13 mouse cellular contexts compared by ENCODE assay signal in genomic region chr10:83836351-83836750, GRCm38 (mm10).
A peak's percentile ranks its signal among the peaks of the same experiment; 100 is the strongest.
DNase-seq lines count a peak whose midpoint lies in the region; ATAC-seq and TF ChIP-seq lines count a peak whose summit lies in the region.
"Had no signal": no experiment of that assay in that cellular context is flagged by ENCODE, and none has a peak within 500 bp of the region (broad histone marks: within the 10 kb centered on the region; RNA-seq: fewer than 3 reads in every experiment).

No protein-coding gene starts in this region.

- no peaks in the 10 kb centered on the region for H3K27me3 ChIP-seq in heart, embryonic 14.5 days (ENCODE audit: control insufficient read depth, insufficient read depth, low read length)
- H3K27me3 ChIP-seq in midbrain, embryonic 10.5 days (ENCODE audit: low read depth, poor library complexity, severe bottlenecking): no peaks in the 10 kb centered on the region
- no peaks in the 10 kb centered on the region for H3K27me3 ChIP-seq in midbrain, postnatal 0 days (ENCODE audit: insufficient read depth, low read length)
- no peaks in the 10 kb centered on the region for H3K27me3 ChIP-seq in stomach, postnatal 0 days (ENCODE audit: control insufficient read depth, insufficient read depth, low read length)
- H3K27me3 ChIP-seq: CH12.LX; hindbrain, embryonic 13.5 days had no signal

- H3K4me3 ChIP-seq in heart, embryonic 14.5 days (ENCODE audit: control insufficient read depth in 1 of 2, insufficient read depth in 1 of 2, low read depth in 1 of 2, low read length in 2 of 2): no peak overlapping the region
- H3K4me3 ChIP-seq in midbrain, embryonic 10.5 days: no peak overlapping the region
- no peak overlapping the region for H3K4me3 ChIP-seq in midbrain, postnatal 0 days (ENCODE audit: low read depth, low read length)
- no peak overlapping the region for H3K4me3 ChIP-seq in stomach, postnatal 0 days (ENCODE audit: low read depth, low read length)
- H3K4me3 ChIP-seq: hindbrain, embryonic 13.5 days had no signal

- TF ChIP-seq EP300 in stomach, postnatal 0 days (optimal IDR thresholded peaks at IDR 0.05): no peak

- no peaks in the 10 kb centered on the region for H3K9me3 ChIP-seq in heart, embryonic 14.5 days (ENCODE audit: control insufficient read depth, low read length)
- no peaks in the 10 kb centered on the region for H3K9me3 ChIP-seq in midbrain, embryonic 10.5 days (replicated peaks)
- no peaks in the 10 kb centered on the region for H3K9me3 ChIP-seq in midbrain, postnatal 0 days (ENCODE audit: low read length)
- H3K9me3 ChIP-seq in stomach, postnatal 0 days (ENCODE audit: control insufficient read depth, low read length): no peaks in the 10 kb centered on the region
- H3K9me3 ChIP-seq: hindbrain, embryonic 13.5 days had no signal

- H3K4me2 ChIP-seq in heart, embryonic 14.5 days (ENCODE audit: low read length): no peak overlapping the region
- H3K4me2 ChIP-seq in midbrain, postnatal 0 days (ENCODE audit: low read depth, low read length, poor library complexity, severe bottlenecking): no peak overlapping the region
- H3K4me2 ChIP-seq in stomach, postnatal 0 days (replicated peaks; ENCODE audit: low read depth): no peak overlapping the region
- H3K4me2 ChIP-seq: hindbrain, embryonic 13.5 days had no signal

- H3K4me1 ChIP-seq in heart, embryonic 14.5 days (ENCODE audit: control insufficient read depth in 2 of 2, insufficient read depth in 2 of 2, low read length in 2 of 2): peaks cover 0 to 4% of the 10 kb centered on the region in 2 experiments; a peak in 2 of 4 replicates
- peaks cover 5% of the 10 kb centered on the region for H3K4me1 ChIP-seq in midbrain, embryonic 10.5 days
- H3K4me1 ChIP-seq in midbrain, postnatal 0 days (ENCODE audit: insufficient read depth, low read length): no peaks in the 10 kb centered on the region
- no peaks in the 10 kb centered on the region for H3K4me1 ChIP-seq in stomach, postnatal 0 days (replicated peaks; ENCODE audit: control insufficient read depth, insufficient read depth)
- H3K4me1 ChIP-seq: hindbrain, embryonic 13.5 days had no signal

- 0 out of 2 replicates have a peak, but pooled peaks have one; percentile 50 for ATAC-seq in heart, embryonic 14.5 days (ENCODE audit: insufficient number of reproducible peaks, insufficient read depth, low FRiP score, low read depth)
- ATAC-seq in midbrain, postnatal 0 days (ENCODE audit: low FRiP score): no peak
- ATAC-seq in stomach, postnatal 0 days (ENCODE audit: low FRiP score, low TSS enrichment): no peak
- ATAC-seq: forebrain, embryonic 16.5 days had no signal

- intact Hi-C loops in heart, postnatal 25 days (cut with DNase I): no loop called here

- DNase-seq in heart, postnatal 25 days (ENCODE audit: low spot score): no peak
- no peak for DNase-seq in midbrain, embryonic 10.5 days (ENCODE audit: low spot score)
- no peak for DNase-seq in midbrain, postnatal 0 days (ENCODE audit: low spot score)
- DNase-seq in left cerebral cortex, adult 9 months (ENCODE audit: low spot score in 2 of 2): peak; percentile 13 to 16
- DNase-seq in stomach, postnatal 0 days (ENCODE audit: low spot score): no peak
- no peak for DNase-seq in embryo, embryonic 11 days
- no peak for DNase-seq in ovary, postnatal 10 days (ENCODE audit: low spot score)
- DNase-seq: retina, postnatal 1 day had no signal

- H3K27ac ChIP-seq in heart, embryonic 14.5 days (replicated peaks in 1 of 2; ENCODE audit: control insufficient read depth in 1 of 2, insufficient read depth in 1 of 2, low read depth in 2 of 2, low read length in 2 of 2): peak overlapping the region; percentile 27 to 37; a peak in 3 of 4 replicates
- peak overlapping the region; percentile 17; the same call in 1 of the 2 replicates for H3K27ac ChIP-seq in midbrain, embryonic 10.5 days (replicated peaks)
- no peak overlapping the region for H3K27ac ChIP-seq in midbrain, postnatal 0 days (ENCODE audit: low read depth, low read length)
- H3K27ac ChIP-seq in stomach, postnatal 0 days (replicated peaks): 0 out of 2 replicates have a peak overlapping the region, but pooled peaks have one; percentile 8
- H3K27ac ChIP-seq: hindbrain, embryonic 13.5 days; macrophage had no signal

- no peak overlapping the region for H3K9ac ChIP-seq in heart, embryonic 14.5 days (ENCODE audit: low read length)
- H3K9ac ChIP-seq in midbrain, postnatal 0 days (replicated peaks; ENCODE audit: low read length, poor library complexity, severe bottlenecking): no peak overlapping the region
- no peak overlapping the region for H3K9ac ChIP-seq in stomach, postnatal 0 days (ENCODE audit: low read length)
- H3K9ac ChIP-seq: hindbrain, embryonic 13.5 days had no signal

- 48% methylated on average over 5 of the region's 5 CpGs for WGBS in heart, embryonic 14.5 days
- WGBS in midbrain, embryonic 10.5 days: 80% methylated on average over 5 of the region's 5 CpGs
- WGBS in midbrain, postnatal 0 days: 78% methylated on average over 5 of the region's 5 CpGs
- 36% methylated on average over 5 of the region's 5 CpGs for WGBS in stomach, postnatal 0 days

- no peaks in the 10 kb centered on the region for H3K36me3 ChIP-seq in heart, embryonic 14.5 days (ENCODE audit: control insufficient read depth, insufficient read depth, low read length)
- H3K36me3 ChIP-seq in midbrain, embryonic 10.5 days: no peaks in the 10 kb centered on the region
- H3K36me3 ChIP-seq in midbrain, postnatal 0 days (ENCODE audit: insufficient read depth, low read length): no peaks in the 10 kb centered on the region
- no peaks in the 10 kb centered on the region for H3K36me3 ChIP-seq in stomach, postnatal 0 days (ENCODE audit: control insufficient read depth, insufficient read depth, low read length)
- H3K36me3 ChIP-seq: hindbrain, embryonic 13.5 days had no signal

- TF ChIP-seq CTCF in midbrain, postnatal 0 days (IDR thresholded peaks at IDR 0.05): no peak
- TF ChIP-seq CTCF in stomach, postnatal 0 days (IDR thresholded peaks at IDR 0.05; ENCODE audit: low read depth): no peak

Comparison
In these comparisons a context has a peak if more than half of its experiments do, and no peak if none do; other contexts are left out.
1. DNase-seq: peak in left cerebral cortex, adult 9 months (2 of 2); none in heart, postnatal 25 days (single experiment), midbrain, embryonic 10.5 days (single experiment), midbrain, postnatal 0 days (single experiment), stomach, postnatal 0 days (single experiment), embryo, embryonic 11 days (single experiment) and ovary, postnatal 10 days (single experiment).